Mouse (Mus musculus) forebrain, embryonic 10.5 days (tissue): ENCODE measurements around the gene Tbc1d10c. TPM values are rescaled to one million over a fixed set of nuclear protein-coding genes. Genes with fewer than 3 reads are reported as not detected.
"Not testable (repeated sequence)": the region's sequence is repeated elsewhere in the genome, so short reads cannot be mapped to it uniquely, and the experiment has no call there.

ENCODE experiments used
- DNase-seq: peaks from one replicate; pipeline ENCODE4 v3.0.0-alpha.2; 2017; ENCODE audit warnings: low spot score; ENCODE audit errors: extremely low spot score
- H3K27ac ChIP-seq: fragments of 300-500 bp; sonication (generic); 2 replicates; pipeline ENCODE4 v1.5.1; 2016; ENCODE audit warnings: mild to moderate bottlenecking
- H3K27me3 ChIP-seq: fragments of 300-500 bp; sonication (generic); 2 replicates; pipeline ENCODE4 v1.6.1; 2016; ENCODE audit warnings: mild to moderate bottlenecking; ENCODE audit not compliant: poor library complexity, severe bottlenecking
- H3K36me3 ChIP-seq: fragments of 300-500 bp; sonication (generic); replicated peaks from 2 replicates; pipeline ENCODE4 v1.6.1; 2016; ENCODE audit warnings: mild to moderate bottlenecking, moderate library complexity
- H3K4me1 ChIP-seq: fragments of 300-500 bp; sonication (generic); 2 replicates; pipeline ENCODE4 v1.6.1; 2016
- H3K4me3 ChIP-seq: fragments of 300-500 bp; sonication (generic); 2 replicates; pipeline ENCODE4 v1.5.1; 2016; ENCODE audit warnings: mild to moderate bottlenecking, moderate library complexity
- H3K9me3 ChIP-seq: fragments of 300-500 bp; sonication (generic); 2 replicates; pipeline ENCODE4 v1.6.1; 2016; ENCODE audit warnings: mild to moderate bottlenecking, moderate library complexity
- WGBS: fragments of 180-500 bp; shearing (Covaris S2); methylation state at CpG from one replicate; pipeline ENCODE4 v1.1.7; 2016; 5-methylcytosine and 5-hydroxymethylcytosine counted together
- microRNA-seq: library from miRNA; unstranded; fragments of <30 nt; microRNA quantifications from one replicate; pipeline ENCODE4, GENCODE M21; 2017
- polyA plus RNA-seq: library from polyadenylated mRNA; unstranded; fragments of >200 nt; fragmentation: Nextera tagmentation; extraction: Ambion mirVana; gene quantifications from 2 replicates; pipeline ENCODE4 v1.2.1, GENCODE M21; 2016

The Tbc1d10c gene
- polyA plus RNA-seq, 1 experiment from 2014 or later = 0.43 TPM

GRCm38 (mm10) chr19:4139446-4139845 lies 51.6 kb downstream of the Tbc1d10c start, which contains the start of gene Gpr152:
Gene Gpr152 (plus strand): TSS chr19:4139787.
- Histone ChIP-seq H3K9me3 (no peaks in the 10 kb centered on the region), H3K4me1 (peaks cover 14% of the 10 kb centered on the region), H3K27me3 (no peaks in the 10 kb centered on the region), H3K36me3 (no peaks in the 10 kb centered on the region), H3K4me3 (no peak within 1 kb of the TSS), H3K27ac (peak within 1 kb of the TSS; percentile 25; the same call in 1 of the 2 replicates)
- WGBS = 71% methylated on average over 2 of the region's 2 CpGs
- no peak for DNase-seq

GRCm38 (mm10) chr19:4137913-4138312 lies 53.2 kb downstream of the Tbc1d10c start:
- Histone ChIP-seq H3K27me3 (no peaks in the 10 kb centered on the region), H3K27ac (no peak overlapping the region), H3K4me3 (no peak overlapping the region), H3K9me3 (no peaks in the 10 kb centered on the region), H3K36me3 (peaks cover 3% of the 10 kb centered on the region), H3K4me1 (peaks cover 14% of the 10 kb centered on the region)
- WGBS = 92% methylated on average over 5 of the region's 5 CpGs
- no peak for DNase-seq

GRCm38 (mm10) chr19:4136463-4136862 lies 54.6 kb downstream of the Tbc1d10c start:
- Histone ChIP-seq H3K9me3 (no peaks in the 10 kb centered on the region), H3K27me3 (no peaks in the 10 kb centered on the region), H3K27ac (no peak overlapping the region), H3K36me3 (peaks cover 17% of the 10 kb centered on the region), H3K4me3 (no peak overlapping the region), H3K4me1 (peaks cover 14% of the 10 kb centered on the region)
- no peak for DNase-seq
- 79% methylated on average over 5 of the region's 5 CpGs for WGBS

GRCm38 (mm10) chr19:4135963-4136345 lies 55.1 kb downstream of the Tbc1d10c start:
- peaks cover 14% of the 10 kb centered on the region for H3K4me1 ChIP-seq
- peaks cover 23% of the 10 kb centered on the region for H3K36me3 ChIP-seq
- not testable (repeated sequence) for DNase-seq, H3K27me3 ChIP-seq, H3K27ac ChIP-seq, H3K4me3 ChIP-seq, H3K9me3 ChIP-seq
- 24% methylated on average over 8 of the region's 8 CpGs for WGBS

- DNase-seq, H3K9me3 ChIP-seq, H3K4me3 ChIP-seq, H3K27ac ChIP-seq, H3K27me3 ChIP-seq: not testable (repeated sequence)
- 81% methylated on average over 6 of the region's 6 CpGs for WGBS
- Histone ChIP-seq H3K36me3 (peaks cover 28% of the 10 kb centered on the region), H3K4me1 (peaks cover 14% of the 10 kb centered on the region)
These were observed 55.7 kb downstream of the Tbc1d10c start for GRCm38 (mm10) chr19:4135229-4135962.

- peaks cover 37% of the 10 kb centered on the region for H3K36me3 ChIP-seq
- 93% methylated on average over 4 of the region's 4 CpGs for WGBS
- no peaks in the 10 kb centered on the region for H3K27me3 ChIP-seq
- no peak for DNase-seq
- H3K4me1 ChIP-seq = peaks cover 5% of the 10 kb centered on the region
- H3K9me3 ChIP-seq = no peaks in the 10 kb centered on the region
- no peak overlapping the region for H3K27ac ChIP-seq
- no peak overlapping the region for H3K4me3 ChIP-seq
These were observed 56.7 kb downstream of the Tbc1d10c start for GRCm38 (mm10) chr19:4134354-4134753.

Small RNA genes lying within 50 kb of the gene (microRNA-seq; reads per million reads assigned to microRNA genes)
- not detected for gene Gm26115

Other genes with a start within 250 kb of the Tbc1d10c start
- not detected in 2 replicates for gene Aldh3b3, start 232.6 kb downstream of the Tbc1d10c start, polyA plus RNA-seq
- gene Aldh3b2, start 219.0 kb downstream of the Tbc1d10c start, polyA plus RNA-seq = 0.37 and 0.39 TPM in 2 replicates
- gene Acy3, start 204.7 kb downstream of the Tbc1d10c start, polyA plus RNA-seq = 1.8 and 2.5 TPM in 2 replicates
- not detected in 2 replicates for gene Tbx10, start 198.5 kb downstream of the Tbc1d10c start, polyA plus RNA-seq
- gene Nudt8, start 190.7 kb downstream of the Tbc1d10c start, polyA plus RNA-seq = 24.8 and 30.4 TPM in 2 replicates
- 2.8 and 3.5 TPM in 2 replicates for gene Gm49405, start 190.7 kb downstream of the Tbc1d10c start, polyA plus RNA-seq
- gene Doc2g, start 188.0 kb downstream of the Tbc1d10c start, polyA plus RNA-seq = 3.6 and 4.0 TPM in 2 replicates
- gene Ndufv1, start 178.5 kb downstream of the Tbc1d10c start, polyA plus RNA-seq = 208 and 210 TPM in 2 replicates
- 412 and 423 TPM in 2 replicates for gene Gstp1, start 153.3 kb downstream of the Tbc1d10c start, polyA plus RNA-seq
- gene Gstp2, start 145.3 kb downstream of the Tbc1d10c start, polyA plus RNA-seq = 0.27 and 0.46 TPM in 2 replicates
- not detected in 2 replicates for gene Gstp3, start 131.7 kb downstream of the Tbc1d10c start, polyA plus RNA-seq
- not detected in 2 replicates for gene Cabp2, start 109.7 kb downstream of the Tbc1d10c start, polyA plus RNA-seq
- 85.8 and 86.6 TPM in 2 replicates for gene Cdk2ap2, start 94.1 kb downstream of the Tbc1d10c start, polyA plus RNA-seq
- gene Pitpnm1, start 91.3 kb downstream of the Tbc1d10c start, polyA plus RNA-seq = 12.1 and 15.8 TPM in 2 replicates
- gene Aip, start 65.4 kb downstream of the Tbc1d10c start, polyA plus RNA-seq = 55.2 and 56.5 TPM in 2 replicates
- not detected in 2 replicates for gene Gpr152, start 51.5 kb downstream of the Tbc1d10c start, polyA plus RNA-seq
- not detected in 2 replicates for gene Cabp4, start 47.3 kb downstream of the Tbc1d10c start, polyA plus RNA-seq
- 128 and 130 TPM in 2 replicates for gene Coro1b, start 42.7 kb downstream of the Tbc1d10c start, polyA plus RNA-seq
- 0.71 TPM in 1 of 2 replicates, not detected in the other for gene Ptprcap, start 37.7 kb downstream of the Tbc1d10c start, polyA plus RNA-seq
- 59.7 TPM in 2 replicates for gene Rps6kb2, start 27.9 kb downstream of the Tbc1d10c start, polyA plus RNA-seq
- gene Carns1, start 15.8 kb downstream of the Tbc1d10c start, polyA plus RNA-seq = 2.5 TPM in 2 replicates
- gene Ppp1ca, start 781 bp upstream of the Tbc1d10c start, polyA plus RNA-seq = 998 and 1,002 TPM in 2 replicates
- 57.4 and 67.1 TPM in 2 replicates for gene Rad9a, start 10.4 kb upstream of the Tbc1d10c start, polyA plus RNA-seq
- gene Clcf1, start 23.0 kb upstream of the Tbc1d10c start, polyA plus RNA-seq = 0.86 and 1.1 TPM in 2 replicates
- not detected in 2 replicates for gene AC109138.7, start 23.1 kb upstream of the Tbc1d10c start, polyA plus RNA-seq
- 10.4 and 10.6 TPM in 2 replicates for gene Pold4, start 40.6 kb upstream of the Tbc1d10c start, polyA plus RNA-seq
- 3.1 and 3.6 TPM in 2 replicates for gene Ssh3, start 77.9 kb upstream of the Tbc1d10c start, polyA plus RNA-seq
- 7.9 and 9.2 TPM in 2 replicates for gene Ankrd13d, start 91.9 kb upstream of the Tbc1d10c start, polyA plus RNA-seq
- 13.6 and 15.0 TPM in 2 replicates for gene Grk2, start 114.9 kb upstream of the Tbc1d10c start, polyA plus RNA-seq
- gene Kdm2a, start 207.0 kb upstream of the Tbc1d10c start, polyA plus RNA-seq = 55.2 and 57.2 TPM in 2 replicates
- 20.8 and 23.2 TPM in 2 replicates for gene Rhod, start 248.1 kb upstream of the Tbc1d10c start, polyA plus RNA-seq